ENCODE assay signal across 8 mouse cellular contexts in the genomic region with DNA sequence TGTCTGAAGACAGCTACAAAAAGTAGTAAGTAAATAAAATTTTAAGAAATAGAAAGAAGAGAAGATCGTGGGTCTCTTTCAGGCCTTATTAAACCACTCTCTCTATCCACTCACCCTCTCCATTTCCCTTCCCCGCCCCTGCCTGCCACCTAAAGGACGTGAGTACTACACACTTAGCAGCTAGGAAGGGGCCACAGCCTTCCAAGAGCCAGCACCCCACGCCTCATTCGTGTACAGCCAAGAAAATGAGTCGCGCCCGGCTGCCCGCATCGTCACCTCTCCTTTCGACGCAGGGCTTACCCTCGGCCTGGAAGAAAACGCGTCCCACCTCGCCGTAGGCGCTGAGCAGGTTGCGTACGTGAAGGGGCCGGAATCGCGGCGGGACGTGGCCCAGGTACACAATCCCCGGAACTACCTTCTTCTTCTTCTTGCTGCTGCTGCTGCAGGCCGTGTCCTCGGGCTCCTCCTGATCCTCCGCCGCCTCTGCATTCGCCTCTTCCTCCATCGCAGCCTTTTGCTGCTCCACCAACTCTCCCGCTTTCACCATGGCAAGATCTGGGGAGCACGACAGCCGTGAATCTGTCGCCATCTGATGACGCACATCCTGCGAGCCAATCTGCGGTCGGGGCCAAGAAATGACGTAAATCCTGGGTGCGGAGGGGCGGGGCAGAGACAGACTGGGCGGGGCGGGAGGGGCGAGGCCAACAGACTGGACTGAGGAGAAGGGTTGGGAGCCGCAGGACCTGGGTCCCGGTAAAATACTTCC. TPM values are rescaled to one million over a fixed set of nuclear protein-coding genes. Genes with fewer than 3 reads are reported as not detected.
DNase-seq lines count a peak whose midpoint lies in the region; ATAC-seq lines count a peak whose summit lies in the region.

A gene (minus strand): TSS at position 581 of the 766 bp plus-strand sequence.

- H3K36me3 ChIP-seq in forebrain, embryonic 10.5 days (replicated peaks) = peaks cover 40% of the 10 kb centered on the region
- H3K36me3 ChIP-seq in heart, embryonic 15.5 days = peaks cover 33% of the 10 kb centered on the region
- H3K36me3 ChIP-seq in liver, embryonic 15.5 days (replicated peaks) = peaks cover 39% of the 10 kb centered on the region
- peaks cover 3% of the 10 kb centered on the region; the same call in 1 of the 2 replicates for H3K36me3 ChIP-seq in neural tube, embryonic 11.5 days (ENCODE audit: control insufficient read depth, insufficient read depth, low read length)
- H3K36me3 ChIP-seq in stomach, embryonic 16.5 days (ENCODE audit: control insufficient read depth, insufficient read depth, low read length) = peaks cover 5% of the 10 kb centered on the region

- H3K27ac ChIP-seq in forebrain, embryonic 10.5 days = peak within 1 kb of the TSS; percentile 85
- H3K27ac ChIP-seq in heart, embryonic 15.5 days = peak within 1 kb of the TSS; percentile 84
- peak within 1 kb of the TSS; percentile 82 for H3K27ac ChIP-seq in liver, embryonic 15.5 days (replicated peaks)
- no peak within 1 kb of the TSS for H3K27ac ChIP-seq in neural tube, embryonic 11.5 days (ENCODE audit: low read depth, low read length)
- H3K27ac ChIP-seq in stomach, embryonic 16.5 days (ENCODE audit: low read length) = peak within 1 kb of the TSS; percentile 88

- peak; percentile 86 for ATAC-seq in heart, embryonic 15.5 days (replicated peaks; ENCODE audit: insufficient number of reproducible peaks, insufficient read depth, low FRiP score, low read depth)
- ATAC-seq in liver, embryonic 15.5 days (ENCODE audit: insufficient read depth) = peak; percentile 62
- ATAC-seq in neural tube, embryonic 11.5 days (ENCODE audit: insufficient read depth, low FRiP score, low TSS enrichment) = peak; percentile 91
- ATAC-seq in stomach, embryonic 16.5 days (ENCODE audit: insufficient read depth, low FRiP score) = peak; percentile 88

- peak within 1 kb of the TSS; percentile 94 for H3K4me3 ChIP-seq in forebrain, embryonic 10.5 days
- peak within 1 kb of the TSS; percentile 96 for H3K4me3 ChIP-seq in heart, embryonic 15.5 days
- peak within 1 kb of the TSS; percentile 91 for H3K4me3 ChIP-seq in liver, embryonic 15.5 days (replicated peaks)
- peak within 1 kb of the TSS; percentile 95 for H3K4me3 ChIP-seq in neural tube, embryonic 11.5 days (ENCODE audit: low read depth, low read length)
- peak within 1 kb of the TSS; percentile 98 for H3K4me3 ChIP-seq in stomach, embryonic 16.5 days (replicated peaks; ENCODE audit: low read length)

- H3K27me3 ChIP-seq in forebrain, embryonic 10.5 days (ENCODE audit: poor library complexity, severe bottlenecking) = no peaks in the 10 kb centered on the region
- H3K27me3 ChIP-seq in heart, embryonic 15.5 days = no peaks in the 10 kb centered on the region
- no peaks in the 10 kb centered on the region for H3K27me3 ChIP-seq in liver, embryonic 15.5 days
- H3K27me3 ChIP-seq in neural tube, embryonic 11.5 days (ENCODE audit: control insufficient read depth, insufficient read depth, low read length) = no peaks in the 10 kb centered on the region
- no peaks in the 10 kb centered on the region for H3K27me3 ChIP-seq in stomach, embryonic 16.5 days (ENCODE audit: control insufficient read depth, insufficient read depth, low read length)

- peak; percentile 88 to 92 for DNase-seq in CD8-positive naive resting alpha-beta T cell, adult 2 months (ENCODE audit: low read depth in 2 of 2, low spot score in 2 of 2)
- peak; percentile 90 for DNase-seq in c-Kit-negative CD71-positive TER-119-positive erythroid progenitor cells, embryonic 14.5 days (ENCODE audit: low read depth, low spot score)
- DNase-seq in forebrain, embryonic 10.5 days (ENCODE audit: extremely low spot score, low spot score) = peak; percentile 93
- peak; percentile 95 for DNase-seq in kidney, postnatal 14 days
- peak; percentile 94 for DNase-seq in neural tube, embryonic 11.5 days (ENCODE audit: low spot score)

- H3K4me2 ChIP-seq in heart, embryonic 15.5 days = peak within 1 kb of the TSS; percentile 81
- peak within 1 kb of the TSS; percentile 89 for H3K4me2 ChIP-seq in liver, embryonic 15.5 days
- peak within 1 kb of the TSS; percentile 90 for H3K4me2 ChIP-seq in neural tube, embryonic 11.5 days (ENCODE audit: low read depth)
- H3K4me2 ChIP-seq in stomach, embryonic 16.5 days (ENCODE audit: low read depth, low read length) = peak within 1 kb of the TSS; percentile 57

- WGBS in forebrain, embryonic 10.5 days = under 1% methylated on average over 48 of the region's 48 CpGs
- WGBS in heart, embryonic 15.5 days = under 1% methylated on average over 48 of the region's 48 CpGs
- WGBS in liver, embryonic 15.5 days (ENCODE audit: insufficient replicate concordance) = under 1% methylated on average over 48 of the region's 48 CpGs
- whole genome bisulfite sequencing in neural tube, embryonic 11.5 days = under 1% methylated on average over 48 of the region's 48 CpGs
- under 1% methylated on average over 48 of the region's 48 CpGs for WGBS in stomach, embryonic 16.5 days

- H3K9me3 ChIP-seq in forebrain, embryonic 10.5 days = no peaks in the 10 kb centered on the region
- H3K9me3 ChIP-seq in heart, embryonic 15.5 days (replicated peaks) = no peaks in the 10 kb centered on the region
- H3K9me3 ChIP-seq in liver, embryonic 15.5 days (replicated peaks) = no peaks in the 10 kb centered on the region
- no peaks in the 10 kb centered on the region for H3K9me3 ChIP-seq in neural tube, embryonic 11.5 days (ENCODE audit: control insufficient read depth, low read length)
- H3K9me3 ChIP-seq in stomach, embryonic 16.5 days (replicated peaks; ENCODE audit: control insufficient read depth, low read length) = no peaks in the 10 kb centered on the region

- H3K9ac ChIP-seq in heart, embryonic 15.5 days = peak within 1 kb of the TSS; percentile 86
- peak within 1 kb of the TSS; percentile 79 for H3K9ac ChIP-seq in liver, embryonic 15.5 days
- peak within 1 kb of the TSS; percentile 74 for H3K9ac ChIP-seq in neural tube, embryonic 11.5 days (ENCODE audit: low read length)
- H3K9ac ChIP-seq in stomach, embryonic 16.5 days (ENCODE audit: low read length) = peak within 1 kb of the TSS; percentile 90

- peaks cover 36% of the 10 kb centered on the region for H3K4me1 ChIP-seq in forebrain, embryonic 10.5 days
- H3K4me1 ChIP-seq in heart, embryonic 15.5 days (replicated peaks) = peaks cover 22% of the 10 kb centered on the region
- H3K4me1 ChIP-seq in liver, embryonic 15.5 days (replicated peaks) = peaks cover 49% of the 10 kb centered on the region
- H3K4me1 ChIP-seq in neural tube, embryonic 11.5 days (ENCODE audit: control insufficient read depth, insufficient read depth, low read length) = peaks cover 6% of the 10 kb centered on the region; the same call in 1 of the 2 replicates
- H3K4me1 ChIP-seq in stomach, embryonic 16.5 days (ENCODE audit: control insufficient read depth, insufficient read depth, low read length) = peaks cover 9% of the 10 kb centered on the region

RNA-seq across cellular contexts. Expression of the gene that starts here (rescaled TPM):
- 15.3 and 15.5 TPM in 2 replicates for polyA plus RNA-seq in forebrain, embryonic 10.5 days (2016; fragmentation: Nextera tagmentation; extraction: Ambion mirVana)
- 8.1 and 8.2 TPM in 2 replicates for polyA plus RNA-seq in heart, embryonic 15.5 days (2015; fragmentation: Nextera tagmentation; extraction: Ambion mirVana)
- 5.1 and 5.2 TPM in 2 replicates for polyA plus RNA-seq in liver, embryonic 15.5 days (2015; fragmentation: Nextera tagmentation; extraction: Ambion mirVana)
- polyA plus RNA-seq in neural tube, embryonic 11.5 days (2014; fragmentation: Nextera tagmentation; extraction: Ambion mirVana) = 13.3 and 13.7 TPM in 2 replicates
- polyA plus RNA-seq in stomach, embryonic 16.5 days (2015; fragmentation: Nextera tagmentation; extraction: Ambion mirVana) = 10.3 and 11.4 TPM in 2 replicates
